Mouse (Mus musculus) testis, adult 2 months (tissue): ENCODE data around the gene Cdh24.

ENCODE experiments used
- CTCF ChIP-seq: fragments of 200-500 bp; IDR thresholded peaks from 2 replicates; pipeline ENCODE4 v1.5.1; 2012; ENCODE audit warnings: low read depth, mild to moderate bottlenecking, inconsistent platforms, low read length, moderate library complexity; ENCODE audit not compliant: control insufficient read depth, insufficient read depth, insufficient replicate concordance
- POLR2A ChIP-seq: fragments of 200-500 bp; IDR thresholded peaks from 2 replicates; pipeline ENCODE4 v1.6.1; 2012; ENCODE audit warnings: low read depth, mild to moderate bottlenecking, inconsistent platforms, low read length, moderate library complexity; ENCODE audit not compliant: control insufficient read depth

DNA sequence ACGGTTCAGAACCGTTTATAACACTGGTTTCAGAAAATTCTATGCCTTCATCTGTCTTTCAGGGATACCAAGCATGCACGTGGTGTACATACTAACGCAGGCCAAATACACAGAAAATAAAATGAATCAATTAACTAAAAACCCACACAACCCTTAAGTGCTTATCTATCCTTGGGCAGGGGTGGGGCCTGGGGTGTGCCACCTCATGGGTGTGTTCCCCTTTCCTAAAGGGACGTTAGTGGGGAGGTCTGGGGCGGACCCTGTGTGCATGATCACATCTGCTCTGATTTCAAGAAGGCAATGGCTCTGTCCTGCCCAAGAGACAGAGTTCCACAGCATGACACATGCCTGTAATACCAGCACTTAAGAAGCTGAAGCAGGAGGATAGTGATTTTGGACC, 17.8 kb downstream of the Cdh24 start:
- TF ChIP-seq CTCF: no peak
- TF ChIP-seq POLR2A: no peak
